In genomic region chr4:108348256-108348875, GRCm38 (mm10) we compare ENCODE assay signal across 11 mouse cellular contexts. TPM values are rescaled to one million over a fixed set of nuclear protein-coding genes. Genes with fewer than 3 reads are reported as not detected.
DNase-seq lines count a peak whose midpoint lies in the region; ATAC-seq and TF ChIP-seq lines count a peak whose summit lies in the region.
"Had no signal": no experiment of that assay in that cellular context is flagged by ENCODE, and none has a peak within 500 bp of the region (broad histone marks: within the 10 kb centered on the region; RNA-seq: fewer than 3 reads in every experiment).

No protein-coding gene starts in this region.

- H3K4me2 ChIP-seq in kidney, embryonic 16.5 days (replicated peaks; ENCODE audit: low read depth, low read length): no peak overlapping the region
- no peak overlapping the region for H3K4me2 ChIP-seq in embryonic facial prominence, embryonic 11.5 days (ENCODE audit: low read depth, low read length)
- no peak overlapping the region for H3K4me2 ChIP-seq in heart, postnatal 0 days (ENCODE audit: low read depth, low read length)

- H3K27ac ChIP-seq in kidney, embryonic 16.5 days (ENCODE audit: low read length): peak overlapping the region; percentile 58
- peak overlapping the region; percentile 75 for H3K27ac ChIP-seq in embryonic facial prominence, embryonic 11.5 days (replicated peaks; ENCODE audit: low read depth, low read length)
- peak overlapping the region; percentile 71 for H3K27ac ChIP-seq in heart, postnatal 0 days (ENCODE audit: low read depth)

- ATAC-seq in kidney, embryonic 16.5 days (ENCODE audit: low FRiP score, low TSS enrichment): no peak
- peak; percentile 15; the same call in 1 of the 2 replicates for ATAC-seq in embryonic facial prominence, embryonic 11.5 days (replicated peaks; ENCODE audit: insufficient number of reproducible peaks, low FRiP score, low TSS enrichment, low read depth)
- ATAC-seq in heart, postnatal 0 days (ENCODE audit: insufficient read depth, low read depth): peak; percentile 59

- H3K4me1 ChIP-seq in kidney, embryonic 16.5 days (ENCODE audit: insufficient read depth, low read length): peaks cover 56% of the 10 kb centered on the region
- peaks cover 22% of the 10 kb centered on the region for H3K4me1 ChIP-seq in embryonic facial prominence, embryonic 11.5 days (ENCODE audit: control insufficient read depth, insufficient read depth, low read length)
- H3K4me1 ChIP-seq in heart, postnatal 0 days (ENCODE audit: control insufficient read depth, insufficient read depth): peaks cover 36% of the 10 kb centered on the region
- H3K4me1 ChIP-seq in megakaryocyte, embryonic 14.5 days: peaks cover 54% of the 10 kb centered on the region

- H3K9me3 ChIP-seq in kidney, embryonic 16.5 days (ENCODE audit: low read length): no peaks in the 10 kb centered on the region
- H3K9me3 ChIP-seq in embryonic facial prominence, embryonic 11.5 days (replicated peaks; ENCODE audit: control insufficient read depth, low read length): no peaks in the 10 kb centered on the region
- H3K9me3 ChIP-seq in heart, postnatal 0 days (replicated peaks; ENCODE audit: control insufficient read depth, low read length): no peaks in the 10 kb centered on the region
- no peaks in the 10 kb centered on the region for H3K9me3 ChIP-seq in megakaryocyte, embryonic 14.5 days

- no peak overlapping the region for H3K4me3 ChIP-seq in kidney, embryonic 16.5 days (ENCODE audit: low read length)
- no peak overlapping the region for H3K4me3 ChIP-seq in embryonic facial prominence, embryonic 11.5 days (ENCODE audit: low read depth, low read length)
- H3K4me3 ChIP-seq in heart, postnatal 0 days (ENCODE audit: low read depth, low read length): no peak overlapping the region
- peak overlapping the region; percentile 53 for H3K4me3 ChIP-seq in megakaryocyte, embryonic 14.5 days (replicated peaks)

- WGBS in kidney, embryonic 16.5 days: 40% methylated on average over 5 of the region's 5 CpGs
- WGBS in embryonic facial prominence, embryonic 11.5 days: 37% methylated on average over 5 of the region's 5 CpGs
- 23% methylated on average over 5 of the region's 5 CpGs for WGBS in heart, postnatal 0 days

- H3K27me3 ChIP-seq in kidney, embryonic 16.5 days (ENCODE audit: insufficient read depth, low read length): no peaks in the 10 kb centered on the region
- no peaks in the 10 kb centered on the region for H3K27me3 ChIP-seq in embryonic facial prominence, embryonic 11.5 days (ENCODE audit: control insufficient read depth, insufficient read depth, low read length)
- no peaks in the 10 kb centered on the region for H3K27me3 ChIP-seq in heart, postnatal 0 days (ENCODE audit: control insufficient read depth, insufficient read depth, low read length)
- no peaks in the 10 kb centered on the region for H3K27me3 ChIP-seq in megakaryocyte, embryonic 14.5 days (replicated peaks)

- no peak for DNase-seq in kidney, adult 11 months
- DNase-seq in embryonic facial prominence, embryonic 11.5 days (ENCODE audit: low spot score): peak; percentile 57
- DNase-seq in heart, postnatal 0 days (ENCODE audit: low spot score): peak; percentile 38
- no peak for DNase-seq in cerebellum, adult 11 months
- no peak for DNase-seq in cerebellum, postnatal 14 days
- no peak for DNase-seq in cerebellum, adult 11-12 months
- DNase-seq: thymus, postnatal 36 days had no signal

- 0 out of 2 replicates have a peak, but pooled peaks have one; percentile 38 for TF ChIP-seq EP300 in heart, postnatal 0 days (IDR thresholded peaks at IDR 0.05; ENCODE audit: low read depth)

- H3K9ac ChIP-seq in kidney, embryonic 16.5 days (replicated peaks; ENCODE audit: low read length): peak overlapping the region; percentile 42; the same call in 1 of the 2 replicates
- H3K9ac ChIP-seq in embryonic facial prominence, embryonic 11.5 days (replicated peaks; ENCODE audit: low read length): 0 out of 2 replicates have a peak overlapping the region, but pooled peaks have one; percentile 10
- no peak overlapping the region for H3K9ac ChIP-seq in heart, postnatal 0 days (replicated peaks; ENCODE audit: low read depth, low read length)

- TF ChIP-seq CTCF in heart, postnatal 0 days (IDR thresholded peaks at IDR 0.05; ENCODE audit: low read depth): no peak

- H3K36me3 ChIP-seq in kidney, embryonic 16.5 days (ENCODE audit: insufficient read depth, low read length): no peaks in the 10 kb centered on the region
- no peaks in the 10 kb centered on the region for H3K36me3 ChIP-seq in embryonic facial prominence, embryonic 11.5 days (replicated peaks; ENCODE audit: control insufficient read depth, insufficient read depth, low read depth, low read length)
- H3K36me3 ChIP-seq in heart, postnatal 0 days (replicated peaks; ENCODE audit: control insufficient read depth, insufficient read depth, low read length): no peaks in the 10 kb centered on the region
- no peaks in the 10 kb centered on the region for H3K36me3 ChIP-seq in megakaryocyte, embryonic 14.5 days (replicated peaks; ENCODE audit: low read length)

RNA-seq across cellular contexts. Expression of gene Coa7, which starts 20.4 kb away (rescaled TPM):
- 52.9 and 54.1 TPM in 2 replicates for polyA plus RNA-seq in kidney, embryonic 16.5 days (2015; fragmentation: Nextera tagmentation; extraction: Ambion mirVana)
- polyA plus RNA-seq in embryonic facial prominence, embryonic 11.5 days (2014; fragmentation: Nextera tagmentation; extraction: Ambion mirVana): 53.7 and 57.0 TPM in 2 replicates
- 26.0 and 41.8 TPM in 2 replicates for total RNA-seq in heart, postnatal 0 days (2014; rRNA removed; ENCODE audit: low replicate concordance)
- polyA plus RNA-seq in heart, postnatal 0 days (2015; fragmentation: Nextera tagmentation; extraction: Ambion mirVana): 61.7 and 63.8 TPM in 2 replicates
- polyA plus RNA-seq in megakaryocyte, embryonic 14.5 days (2012; ENCODE audit: insufficient read depth, low replicate concordance): 5.0 TPM in 1 of 2 replicates, not detected in the other

RNA-seq across cellular contexts. Expression of gene Shisal2a, which starts 34.8 kb away (rescaled TPM):
- 0.29 and 1.1 TPM in 2 replicates for polyA plus RNA-seq in kidney, embryonic 16.5 days (2015; fragmentation: Nextera tagmentation; extraction: Ambion mirVana)
- polyA plus RNA-seq in embryonic facial prominence, embryonic 11.5 days (2014; fragmentation: Nextera tagmentation; extraction: Ambion mirVana): 8.5 and 10.2 TPM in 2 replicates
- 2.2 TPM in 1 of 2 replicates, not detected in the other for total RNA-seq in heart, postnatal 0 days (2014; rRNA removed; ENCODE audit: low replicate concordance)
- 1.4 and 2.0 TPM in 2 replicates for polyA plus RNA-seq in heart, postnatal 0 days (2015; fragmentation: Nextera tagmentation; extraction: Ambion mirVana)
- polyA plus RNA-seq in megakaryocyte, embryonic 14.5 days (2012; ENCODE audit: insufficient read depth, low replicate concordance): not detected in 2 replicates
- total RNA-seq: left cerebral cortex, postnatal 10 days; MEL had no signal

RNA-seq across cellular contexts. Expression of gene Zyg11b, which starts 47.5 kb away (rescaled TPM):
- polyA plus RNA-seq in kidney, embryonic 16.5 days (2015; fragmentation: Nextera tagmentation; extraction: Ambion mirVana): 11.6 and 11.7 TPM in 2 replicates
- 14.0 TPM in 2 replicates for polyA plus RNA-seq in embryonic facial prominence, embryonic 11.5 days (2014; fragmentation: Nextera tagmentation; extraction: Ambion mirVana)
- total RNA-seq in heart, postnatal 0 days (2014; rRNA removed; ENCODE audit: low replicate concordance): 25.2 and 30.3 TPM in 2 replicates
- 5.6 and 6.5 TPM in 2 replicates for polyA plus RNA-seq in heart, postnatal 0 days (2015; fragmentation: Nextera tagmentation; extraction: Ambion mirVana)
- polyA plus RNA-seq in megakaryocyte, embryonic 14.5 days (2012; ENCODE audit: insufficient read depth, low replicate concordance): 0.37 and 0.89 TPM in 2 replicates

RNA-seq across cellular contexts. Expression of gene Gpx7, which starts 58.4 kb away (rescaled TPM):
- 65.2 and 65.4 TPM in 2 replicates for polyA plus RNA-seq in kidney, embryonic 16.5 days (2015; fragmentation: Nextera tagmentation; extraction: Ambion mirVana)
- polyA plus RNA-seq in embryonic facial prominence, embryonic 11.5 days (2014; fragmentation: Nextera tagmentation; extraction: Ambion mirVana): 44.9 and 46.4 TPM in 2 replicates
- total RNA-seq in heart, postnatal 0 days (2014; rRNA removed; ENCODE audit: low replicate concordance): 62.7 and 74.2 TPM in 2 replicates
- polyA plus RNA-seq in heart, postnatal 0 days (2015; fragmentation: Nextera tagmentation; extraction: Ambion mirVana): 51.7 and 52.3 TPM in 2 replicates
- 0.07 TPM in 1 of 2 replicates, not detected in the other for polyA plus RNA-seq in megakaryocyte, embryonic 14.5 days (2012; ENCODE audit: insufficient read depth, low replicate concordance)
- total RNA-seq: MEL had no signal

Comparison
In these comparisons a context has a peak if more than half of its experiments do, and no peak if none do; other contexts are left out.
1. DNase-seq: peak in embryonic facial prominence, embryonic 11.5 days (single experiment) and heart, postnatal 0 days (single experiment); none in kidney, adult 11 months (single experiment), cerebellum, adult 11 months (single experiment), cerebellum, postnatal 14 days (0 of 2) and cerebellum, adult 11-12 months (single experiment).
2. Peak in every context shown above with its lines, with median percentiles within 50 percentile points of each other: H3K27ac ChIP-seq.